Mouse (Mus musculus): ENCODE results near the gene Nup54. TPM values are rescaled to one million over a fixed set of nuclear protein-coding genes. Genes with fewer than 3 reads are reported as not detected.
A peak's percentile ranks its signal among the peaks of the same experiment; 100 is the strongest.

Gene Nup54
- polyA plus RNA-seq, 1 experiment: 13.4 TPM

GRCm38 (mm10) chr5:92467102-92467766 is 32.2 kb upstream of the Nup54 start:
- no peak overlapping the region for H3ac ChIP-seq (ENCODE audit: control insufficient read depth, insufficient read length, low read depth)
- H3K4me3 ChIP-seq (ENCODE audit: insufficient read depth, poor library complexity, severe bottlenecking): no peak overlapping the region
- no peaks in the 10 kb centered on the region for H3K27me3 ChIP-seq (ENCODE audit: control insufficient read depth, insufficient read depth, insufficient read length)
- peaks cover 3% of the 10 kb centered on the region for H3K36me3 ChIP-seq (ENCODE audit: control insufficient read depth, insufficient read depth)
- no peaks in the 10 kb centered on the region for H3K79me2 ChIP-seq (ENCODE audit: control insufficient read depth, insufficient read depth)
- no peaks in the 10 kb centered on the region for H3K79me3 ChIP-seq (ENCODE audit: low read depth)
- TF ChIP-seq FOSL1 (IDR thresholded peaks at IDR 0.05; ENCODE audit: insufficient read depth, low read length, poor library complexity, severe bottlenecking) (no peak), MAX (IDR thresholded peaks at IDR 0.05) (no peak), USF1 (IDR thresholded peaks at IDR 0.05; ENCODE audit: low read depth) (no peak), CEBPB (IDR thresholded peaks at IDR 0.05; ENCODE audit: low read depth) (no peak), CTCF (IDR thresholded peaks at IDR 0.05; ENCODE audit: control insufficient read depth, insufficient read depth, insufficient read length) (no peak), MYOD1 (IDR thresholded peaks at IDR 0.05; ENCODE audit: control insufficient read depth, insufficient read length, low read depth) (no peak), MYOG (IDR thresholded peaks at IDR 0.05; ENCODE audit: control insufficient read depth, extremely low read depth, insufficient read length) (no peak)

DNA sequence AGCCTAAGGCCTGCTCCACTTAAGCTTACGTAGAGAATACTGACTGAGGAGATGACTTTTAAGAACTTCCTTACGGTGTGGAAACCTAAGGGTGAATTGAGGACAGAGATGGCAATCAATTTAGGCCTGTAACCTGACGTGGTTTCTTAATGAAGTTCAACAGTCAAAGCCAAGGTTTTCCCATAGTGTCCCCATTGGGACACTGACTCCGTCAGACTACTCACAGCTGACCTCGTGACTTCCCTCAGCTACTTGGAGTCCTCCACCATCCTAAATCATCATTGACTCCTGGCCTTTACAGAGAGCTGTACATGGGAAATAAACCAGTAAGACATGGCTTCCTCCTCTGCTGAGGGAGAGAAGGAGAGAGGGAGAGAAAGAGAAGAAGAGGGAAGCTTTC is 30.5 kb upstream of the Nup54 start:
- Histone ChIP-seq H3K27me3 (ENCODE audit: control insufficient read depth, insufficient read depth, insufficient read length) (no peaks in the 10 kb centered on the region), H3K36me3 (ENCODE audit: control insufficient read depth, insufficient read depth) (peaks cover 7% of the 10 kb centered on the region), H3ac (ENCODE audit: control insufficient read depth, insufficient read length, low read depth) (no peak overlapping the region), H3K79me3 (ENCODE audit: low read depth) (no peaks in the 10 kb centered on the region), H3K79me2 (ENCODE audit: control insufficient read depth, insufficient read depth) (no peaks in the 10 kb centered on the region), H3K4me3 (ENCODE audit: insufficient read depth, poor library complexity, severe bottlenecking) (no peak overlapping the region)
- TF ChIP-seq MYOD1 (IDR thresholded peaks at IDR 0.05; ENCODE audit: control insufficient read depth, insufficient read length, low read depth): no peak
- no peak for TF ChIP-seq MYOG (IDR thresholded peaks at IDR 0.05; ENCODE audit: control insufficient read depth, extremely low read depth, insufficient read length)
- no peak for TF ChIP-seq MAX (IDR thresholded peaks at IDR 0.05)
- no peak for TF ChIP-seq USF1 (IDR thresholded peaks at IDR 0.05; ENCODE audit: low read depth)
- TF ChIP-seq CEBPB (IDR thresholded peaks at IDR 0.05; ENCODE audit: low read depth): no peak
- no peak for TF ChIP-seq CTCF (IDR thresholded peaks at IDR 0.05; ENCODE audit: control insufficient read depth, insufficient read depth, insufficient read length)
- no peak for TF ChIP-seq FOSL1 (IDR thresholded peaks at IDR 0.05; ENCODE audit: insufficient read depth, low read length, poor library complexity, severe bottlenecking)

- Histone ChIP-seq H3K4me3 (ENCODE audit: insufficient read depth, poor library complexity, severe bottlenecking) (no peak overlapping the region), H3K27me3 (ENCODE audit: control insufficient read depth, insufficient read depth, insufficient read length) (no peaks in the 10 kb centered on the region), H3K79me2 (ENCODE audit: control insufficient read depth, insufficient read depth) (no peaks in the 10 kb centered on the region), H3K36me3 (ENCODE audit: control insufficient read depth, insufficient read depth) (peaks cover 13% of the 10 kb centered on the region), H3ac (ENCODE audit: control insufficient read depth, insufficient read length, low read depth) (no peak overlapping the region), H3K79me3 (ENCODE audit: low read depth) (no peaks in the 10 kb centered on the region)
- TF ChIP-seq CTCF (IDR thresholded peaks at IDR 0.05; ENCODE audit: control insufficient read depth, insufficient read depth, insufficient read length): peak; percentile 53
- no peak for TF ChIP-seq MYOD1 (IDR thresholded peaks at IDR 0.05; ENCODE audit: control insufficient read depth, insufficient read length, low read depth)
Observed at GRCm38 (mm10) chr5:92461321-92461720, 26.3 kb upstream of the Nup54 start.

- Histone ChIP-seq H3K79me2 (ENCODE audit: control insufficient read depth, insufficient read depth) (no peaks in the 10 kb centered on the region), H3K36me3 (ENCODE audit: control insufficient read depth, insufficient read depth) (peaks cover 20% of the 10 kb centered on the region), H3K4me3 (ENCODE audit: insufficient read depth, poor library complexity, severe bottlenecking) (no peak overlapping the region), H3ac (ENCODE audit: control insufficient read depth, insufficient read length, low read depth) (no peak overlapping the region), H3K79me3 (ENCODE audit: low read depth) (no peaks in the 10 kb centered on the region), H3K27me3 (ENCODE audit: control insufficient read depth, insufficient read depth, insufficient read length) (no peaks in the 10 kb centered on the region)
- no peak for TF ChIP-seq USF1 (IDR thresholded peaks at IDR 0.05; ENCODE audit: low read depth)
Observed at GRCm38 (mm10) chr5:92458726-92459125, 23.7 kb upstream of the Nup54 start.

DNA sequence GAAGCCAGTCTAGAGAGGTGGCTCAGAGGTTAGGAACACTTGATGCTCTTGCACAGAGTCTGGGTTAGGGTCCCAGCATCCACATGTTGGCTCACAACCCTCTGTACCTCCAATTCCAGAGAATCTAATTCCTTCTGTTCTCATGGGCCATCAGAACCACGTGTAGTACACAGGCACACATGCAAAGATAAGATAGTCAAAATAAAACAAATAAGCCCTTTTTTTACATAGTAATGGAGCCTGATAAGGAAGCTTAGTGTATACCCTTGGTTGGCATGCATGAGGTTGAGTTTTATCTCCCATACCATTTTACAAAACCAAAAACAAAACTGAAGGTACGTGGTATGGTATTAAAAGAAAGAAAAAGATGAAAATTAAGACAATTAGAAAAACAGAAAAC is 22.4 kb upstream of the Nup54 start:
- H3K79me2 ChIP-seq (ENCODE audit: control insufficient read depth, insufficient read depth): no peaks in the 10 kb centered on the region
- H3K79me3 ChIP-seq (ENCODE audit: low read depth): no peaks in the 10 kb centered on the region
- no peak for TF ChIP-seq MAX (IDR thresholded peaks at IDR 0.05)
- no peak for TF ChIP-seq USF1 (IDR thresholded peaks at IDR 0.05; ENCODE audit: low read depth)
- TF ChIP-seq FOSL1 (IDR thresholded peaks at IDR 0.05; ENCODE audit: insufficient read depth, low read length, poor library complexity, severe bottlenecking): no peak
- no peak for TF ChIP-seq MYOG (IDR thresholded peaks at IDR 0.05; ENCODE audit: control insufficient read depth, extremely low read depth, insufficient read length)
- no peaks in the 10 kb centered on the region for H3K27me3 ChIP-seq (ENCODE audit: control insufficient read depth, insufficient read depth, insufficient read length)
- peaks cover 22% of the 10 kb centered on the region for H3K36me3 ChIP-seq (ENCODE audit: control insufficient read depth, insufficient read depth)
- H3ac ChIP-seq (ENCODE audit: control insufficient read depth, insufficient read length, low read depth): no peak overlapping the region
- H3K4me3 ChIP-seq (ENCODE audit: insufficient read depth, poor library complexity, severe bottlenecking): no peak overlapping the region

DNA sequence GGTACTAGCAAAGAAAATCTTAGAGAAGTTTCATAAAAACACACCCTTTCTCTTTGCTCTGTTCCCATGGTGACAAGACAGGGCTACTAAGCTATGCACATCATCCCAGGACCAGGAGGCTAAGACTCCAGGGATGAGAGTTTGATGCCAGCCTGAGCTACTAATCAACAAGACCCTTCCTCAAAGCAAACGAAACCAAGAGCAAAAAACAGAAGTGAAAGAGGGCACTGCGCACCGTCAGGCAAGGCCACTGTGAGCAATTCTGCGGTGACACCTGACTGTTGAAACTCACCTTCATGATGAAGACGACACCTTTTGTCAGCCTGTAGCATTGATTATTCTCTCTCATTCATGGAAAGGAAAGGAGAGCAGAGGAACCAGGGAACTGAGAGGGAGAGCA is 17.9 kb upstream of the Nup54 start:
- H3K4me3 ChIP-seq (ENCODE audit: insufficient read depth, poor library complexity, severe bottlenecking): no peak overlapping the region
- H3K79me2 ChIP-seq (ENCODE audit: control insufficient read depth, insufficient read depth): no peaks in the 10 kb centered on the region
- H3K36me3 ChIP-seq (ENCODE audit: control insufficient read depth, insufficient read depth): peaks cover 27% of the 10 kb centered on the region
- no peaks in the 10 kb centered on the region for H3K27me3 ChIP-seq (ENCODE audit: control insufficient read depth, insufficient read depth, insufficient read length)
- H3K79me3 ChIP-seq (ENCODE audit: low read depth): no peaks in the 10 kb centered on the region
- no peak overlapping the region for H3ac ChIP-seq (ENCODE audit: control insufficient read depth, insufficient read length, low read depth)
- TF ChIP-seq CTCF (IDR thresholded peaks at IDR 0.05; ENCODE audit: control insufficient read depth, insufficient read depth, insufficient read length) (no peak), USF1 (IDR thresholded peaks at IDR 0.05; ENCODE audit: low read depth) (no peak), CEBPB (IDR thresholded peaks at IDR 0.05; ENCODE audit: low read depth) (no peak), MYOD1 (IDR thresholded peaks at IDR 0.05; ENCODE audit: control insufficient read depth, insufficient read length, low read depth) (no peak), FOSL1 (IDR thresholded peaks at IDR 0.05; ENCODE audit: insufficient read depth, low read length, poor library complexity, severe bottlenecking) (no peak), MAX (IDR thresholded peaks at IDR 0.05) (no peak), MYOG (IDR thresholded peaks at IDR 0.05; ENCODE audit: control insufficient read depth, extremely low read depth, insufficient read length) (no peak)
